Mouse (Mus musculus) embryonic stem cell, embryonic (primary cell): ENCODE data around the gene Usmg5.

Source experiments
- CTCF ChIA-PET, 4 experiments: fragments of 300-600 bp in 2 of 4; fragments of 350-600 bp in 2 of 4; sonication (Branson Sonifier 250); formaldehyde crosslinking; loops; one replicate each; lab custom pipeline; 2022; ENCODE audit warnings: inconsistent platforms in 2 of 4; lab: Charles Lee
- POLR2A ChIA-PET, 4 experiments: fragments of 300-600 bp in 2 of 4; fragments of 350-600 bp in 2 of 4; sonication (Branson Sonifier 250); formaldehyde crosslinking; loops; one replicate each; lab custom pipeline; 2022; ENCODE audit warnings: antibody characterized with exemption in 4 of 4, inconsistent platforms in 1 of 4; lab: Charles Lee

Gene Usmg5

DNA sequence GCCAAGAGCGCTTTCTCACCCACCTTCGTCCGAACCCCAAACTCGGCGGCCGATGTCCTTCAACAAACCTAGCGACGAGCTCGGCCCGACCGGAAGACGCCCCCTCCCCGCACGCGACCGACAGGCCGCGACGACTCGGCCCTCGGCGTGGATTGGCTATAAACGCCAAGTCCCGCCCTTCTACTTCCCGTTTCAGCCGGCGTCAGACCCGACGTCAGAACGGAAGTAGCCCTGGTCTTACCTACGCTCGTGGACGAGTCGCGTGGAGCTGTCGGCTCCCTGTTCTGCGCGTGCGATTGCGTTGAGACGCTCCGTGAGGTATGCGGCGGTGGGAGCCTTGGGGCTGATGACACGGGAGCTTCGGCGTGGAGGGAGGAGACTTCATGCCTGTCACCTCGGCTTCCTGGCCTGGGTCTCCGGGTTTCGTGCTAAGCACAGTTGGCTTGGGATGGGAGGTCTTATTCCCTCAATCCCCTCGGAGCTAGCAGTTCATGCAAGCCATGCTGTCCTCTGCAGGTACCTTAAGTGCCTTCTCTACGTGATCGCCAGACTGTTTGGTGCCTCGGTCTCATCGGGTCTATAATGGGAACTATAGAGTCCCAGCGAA is at the start of gene Usmg5, which contains the start of gene Pdcd11:
Gene Usmg5, minus strand, starts transcription at position 98 of the 607 bp plus-strand sequence.
Gene Pdcd11, plus strand, starts transcription at position 219 of the 607 bp plus-strand sequence.
- CTCF ChIA-PET: interaction anchor here in 3 of 4 experiments (0.5 to 1.4 kb wide), 15 partner anchors 11 to 580 kb away, joined by 3 to 10 read pairs (median 4); partner anchors contain the start of genes Taf5 (in 2 of the 3), Ina (in 1 of the 3) and Pcgf6 (in 1 of the 3)
- POLR2A ChIA-PET: interaction anchor here (0.5 to 5.0 kb wide), 75 partner anchors 7 to 696 kb away, joined by 3 to 83 read pairs (median 4); partner anchors contain the start of genes Neurl1a (in 3 of the 4), Taf5 (in 3 of the 4), Calhm2 (in 2 of the 4) and Ina (in 2 of the 4)

- ChIA-PET CTCF (interaction anchor here (0.6 to 3.4 kb wide), 13 partner anchors 9 to 607 kb away, joined by 3 to 15 read pairs (median 5); no protein-coding TSS in a partner anchor), POLR2A (interaction anchor here in 2 of 4 experiments (0.8 to 5.5 kb wide), 13 partner anchors 7 to 124 kb away, joined by 3 to 62 read pairs (median 4); partner anchors contain the start of genes Taf5 (in 2 of the 2), Neurl1a (in 1 of the 2), Nt5c2 (in 1 of the 2) and Pcgf6 (in 1 of the 2))
Measured at GRCm38 (mm10) chr19:47139611-47140010, 49.2 kb upstream of the Usmg5 start.

DNA sequence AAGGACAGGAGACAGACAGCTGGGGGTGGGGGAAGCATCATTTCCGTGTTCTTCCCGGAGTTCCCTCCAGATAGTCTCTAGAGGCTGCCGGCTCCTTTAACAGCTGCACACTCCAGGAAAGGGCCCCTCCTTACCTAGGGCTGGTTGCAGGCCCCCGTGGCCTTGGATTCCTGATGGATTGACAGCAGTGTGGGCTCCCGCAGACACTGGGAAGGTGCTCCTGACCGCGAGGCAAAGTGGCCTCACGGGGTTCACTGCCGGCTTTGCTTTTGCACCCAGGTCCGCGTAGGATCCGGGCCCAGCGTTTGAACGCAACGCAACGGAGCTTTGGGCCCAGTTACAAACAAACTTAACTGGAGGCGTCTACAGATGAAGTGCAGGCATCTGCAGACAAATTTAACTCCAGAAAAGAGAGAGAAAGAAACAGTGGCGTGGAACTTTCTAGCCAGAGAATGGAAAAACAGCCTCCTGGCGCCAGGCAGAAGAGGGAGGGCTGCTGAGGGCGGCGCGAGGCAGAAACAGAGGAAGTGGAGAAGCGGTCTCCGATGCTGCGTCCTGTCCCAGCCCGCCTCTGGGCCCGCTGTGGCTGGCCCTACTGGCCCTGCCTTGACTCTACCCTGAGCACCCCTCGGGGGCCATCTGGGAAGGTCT is 47.4 kb upstream of the Usmg5 start, which contains the start of gene Calhm2:
Gene Calhm2, minus strand, starts transcription at position 524 of the 651 bp plus-strand sequence.
- POLR2A ChIA-PET: interaction anchor here (0.5 to 5.5 kb wide), 16 partner anchors 10 to 71 kb away, joined by 3 to 62 read pairs (median 4); partner anchors contain the start of genes Pdcd11 (in 2 of the 4), Taf5 (in 2 of the 4), Usmg5 (in 2 of the 4) and Neurl1a (in 1 of the 4)
- CTCF ChIA-PET: interaction anchor here in 3 of 4 experiments (0.7 to 3.4 kb wide), 7 partner anchors 11 to 835 kb away, joined by 3 to 15 read pairs (median 5); no protein-coding TSS in a partner anchor

- CTCF ChIA-PET: interaction anchor here in 3 of 4 experiments (0.8 to 3.4 kb wide), 5 partner anchors 12 to 38 kb away, joined by 3 to 16 read pairs (median 13); no protein-coding TSS in a partner anchor
- POLR2A ChIA-PET: interaction anchor here in 3 of 4 experiments (0.7 to 5.5 kb wide), 12 partner anchors 9 to 122 kb away, joined by 3 to 62 read pairs (median 4); partner anchors contain the start of genes Pdcd11 (in 2 of the 3), Usmg5 (in 2 of the 3), Ina (in 1 of the 3) and Nt5c2 (in 1 of the 3)
Measured at GRCm38 (mm10) chr19:47137051-47137581, 46.7 kb upstream of the Usmg5 start.

- ChIA-PET CTCF (interaction anchor here in 2 of 4 experiments (1.6 to 2.8 kb wide), 2 partner anchors 32 kb away, joined by 3 to 16 read pairs; no protein-coding TSS in a partner anchor), POLR2A (interaction anchor here in 2 of 4 experiments (0.9 to 3.5 kb wide), 6 partner anchors 10 to 121 kb away, joined by 3 to 14 read pairs (median 3); partner anchors contain the start of genes Ina (in 1 of the 2), Nt5c2 (in 1 of the 2) and Taf5 (in 1 of the 2))
Measured at GRCm38 (mm10) chr19:47136170-47136569, 45.7 kb upstream of the Usmg5 start.

- ChIA-PET POLR2A (interaction anchor here in 2 of 4 experiments (0.9 to 3.5 kb wide), 16 partner anchors 8 to 120 kb away, joined by 3 to 14 read pairs (median 4); partner anchors contain the start of genes Calhm1 (in 1 of the 2), Ina (in 1 of the 2), Nt5c2 (in 1 of the 2) and Taf5 (in 1 of the 2)), CTCF (interaction anchor here in 3 of 4 experiments (0.6 to 2.8 kb wide), 10 partner anchors 11 to 239 kb away, joined by 3 to 16 read pairs (median 4); partner anchors contain the start of gene Neurl1a (in 1 of the 3))
Measured at GRCm38 (mm10) chr19:47135568-47135967, 45.1 kb upstream of the Usmg5 start.

DNA sequence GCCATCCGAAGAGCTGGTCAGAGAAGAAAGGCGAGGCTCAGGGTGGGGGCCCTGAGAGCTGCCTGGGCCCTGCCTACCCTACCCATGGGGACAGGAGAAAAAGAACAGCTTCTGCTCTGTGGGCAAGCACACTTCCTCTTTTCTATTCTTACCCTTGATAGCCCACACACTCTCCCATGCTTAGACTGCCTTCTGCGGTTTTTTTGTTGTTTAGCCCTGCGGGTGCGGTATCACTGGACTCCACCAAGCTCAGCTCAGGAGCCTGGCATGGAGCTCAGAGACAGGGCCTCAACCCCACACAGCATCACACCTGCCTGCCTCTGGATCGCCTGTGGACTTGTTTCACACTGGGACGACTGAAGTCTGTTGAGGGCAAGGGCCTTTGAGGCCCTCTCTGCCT is 42.7 kb upstream of the Usmg5 start:
- ChIA-PET POLR2A (interaction anchor here in 3 of 4 experiments (1.1 to 2.7 kb wide), 5 partner anchors 10 to 65 kb away, joined by 3 to 14 read pairs (median 5); partner anchors contain the start of gene Taf5 (in 1 of the 3)), CTCF (interaction anchor here in 2 of 4 experiments (0.8 to 2.3 kb wide), 6 partner anchors 9 to 36 kb away, joined by 3 to 10 read pairs (median 8); partner anchors contain the start of gene Calhm3 (in 1 of the 2))

DNA sequence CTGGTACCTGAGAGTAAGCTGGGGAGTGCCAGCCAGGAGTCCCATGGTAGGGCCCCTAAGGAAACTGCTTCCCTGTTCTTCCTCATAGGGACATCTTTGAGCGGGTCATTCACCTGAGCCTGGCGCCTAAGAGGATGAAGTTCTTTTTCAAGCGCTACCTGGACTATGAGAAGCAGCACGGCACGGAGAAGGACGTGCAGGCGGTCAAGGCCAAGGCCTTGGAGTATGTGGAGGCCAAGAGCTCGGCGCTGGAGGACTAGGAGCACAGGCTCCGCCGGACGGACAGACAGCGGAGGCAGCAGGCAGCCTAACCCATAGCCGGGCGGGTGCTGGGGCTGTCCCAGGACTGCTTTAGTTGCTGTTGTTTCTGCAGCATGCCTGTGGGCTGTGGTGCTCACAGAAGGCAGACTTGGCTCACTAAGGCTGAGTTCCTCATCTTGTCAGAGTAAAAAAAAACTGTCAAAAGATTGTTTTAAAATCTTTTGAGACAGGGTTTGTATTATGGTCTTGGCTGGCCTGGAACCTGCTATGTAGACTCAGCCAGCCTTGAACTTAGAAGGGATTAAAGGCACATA is 40.2 kb upstream of the Usmg5 start:
- CTCF ChIA-PET: interaction anchor here in 2 of 4 experiments (0.6 kb wide), 2 partner anchors 47 to 206 kb away, joined by 3 read pairs; no protein-coding TSS in a partner anchor
- POLR2A ChIA-PET: interaction anchor here in 3 of 4 experiments (0.6 to 4.0 kb wide), 8 partner anchors 7 to 340 kb away, joined by 3 to 21 read pairs (median 4); partner anchors contain the start of genes Taf5 (in 2 of the 3), Pdcd11 (in 1 of the 3) and Usmg5 (in 1 of the 3)

GRCm38 (mm10) chr19:47128835-47129234 is 38.4 kb upstream of the Usmg5 start:
- ChIA-PET CTCF (interaction anchor here in 1 of 4 experiments (0.6 to 4.2 kb wide), 4 partner anchors 8 to 40 kb away, joined by 3 to 18 read pairs (median 4); no protein-coding TSS in a partner anchor), POLR2A (interaction anchor here in 2 of 4 experiments (0.7 to 4.0 kb wide), 9 partner anchors 9 to 61 kb away, joined by 3 to 21 read pairs (median 4); partner anchors contain the start of genes Taf5 (in 2 of the 2), Calhm2 (in 1 of the 2), Pdcd11 (in 1 of the 2) and Usmg5 (in 1 of the 2))

DNA sequence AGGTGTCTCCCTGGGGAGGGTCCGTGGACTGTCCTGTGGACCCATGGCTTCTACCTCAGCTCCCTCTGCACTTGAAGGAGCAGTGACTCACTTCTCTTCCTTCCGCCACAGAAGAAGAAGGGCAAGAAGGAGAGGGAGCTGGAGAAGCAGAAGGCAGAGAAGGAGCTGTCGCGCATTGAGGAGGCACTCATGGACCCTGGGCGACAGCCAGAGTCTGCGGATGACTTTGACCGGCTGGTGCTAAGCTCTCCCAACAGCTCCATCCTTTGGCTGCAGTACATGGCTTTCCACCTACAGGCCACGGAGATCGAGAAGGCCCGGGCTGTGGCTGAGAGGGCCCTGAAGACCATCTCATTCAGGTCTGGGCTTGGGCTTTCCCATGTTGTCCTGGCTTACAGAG is 37.7 kb upstream of the Usmg5 start:
- ChIA-PET POLR2A (interaction anchor here in 3 of 4 experiments (0.6 to 4.0 kb wide), 10 partner anchors 9 to 560 kb away, joined by 3 to 21 read pairs (median 6); partner anchors contain the start of genes Calhm2 (in 2 of the 3), Pdcd11 (in 2 of the 3), Taf5 (in 2 of the 3) and Usmg5 (in 2 of the 3)), CTCF (interaction anchor here in 2 of 4 experiments (1.5 to 4.2 kb wide), 2 partner anchors 40 to 210 kb away, joined by 3 to 18 read pairs; no protein-coding TSS in a partner anchor)

DNA sequence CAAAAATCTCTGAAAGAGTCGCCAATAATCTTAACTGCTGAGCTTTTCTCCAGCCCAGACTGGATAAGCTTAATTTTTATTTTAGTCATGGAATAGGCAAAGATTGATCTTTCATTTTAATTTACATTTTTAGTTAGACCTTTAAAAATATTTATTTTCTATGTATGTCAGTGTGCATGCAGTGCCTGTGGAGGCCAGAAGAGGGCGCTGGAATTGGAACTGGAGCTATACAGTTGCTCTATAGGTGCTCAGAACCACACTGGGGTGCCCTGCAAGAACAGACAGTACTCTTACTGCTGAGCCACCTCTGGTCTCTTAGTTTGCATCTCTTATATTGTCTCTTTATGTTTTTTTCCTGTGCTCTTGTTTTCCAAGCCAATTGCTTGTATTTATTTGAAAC is 32.4 kb upstream of the Usmg5 start:
- CTCF ChIA-PET: interaction anchor here (0.5 to 2.4 kb wide), 40 partner anchors 9 to 424 kb away, joined by 3 to 23 read pairs (median 4); partner anchors contain the start of genes Pdcd11 (in 3 of the 4), Usmg5 (in 3 of the 4), Calhm1 (in 1 of the 4) and Calhm2 (in 1 of the 4)
- POLR2A ChIA-PET: interaction anchor here in 3 of 4 experiments (0.9 to 2.2 kb wide), 11 partner anchors 9 to 72 kb away, joined by 3 to 14 read pairs (median 4); partner anchors contain the start of genes Calhm2 (in 1 of the 3), Pcgf6 (in 1 of the 3) and Taf5 (in 1 of the 3)

DNA sequence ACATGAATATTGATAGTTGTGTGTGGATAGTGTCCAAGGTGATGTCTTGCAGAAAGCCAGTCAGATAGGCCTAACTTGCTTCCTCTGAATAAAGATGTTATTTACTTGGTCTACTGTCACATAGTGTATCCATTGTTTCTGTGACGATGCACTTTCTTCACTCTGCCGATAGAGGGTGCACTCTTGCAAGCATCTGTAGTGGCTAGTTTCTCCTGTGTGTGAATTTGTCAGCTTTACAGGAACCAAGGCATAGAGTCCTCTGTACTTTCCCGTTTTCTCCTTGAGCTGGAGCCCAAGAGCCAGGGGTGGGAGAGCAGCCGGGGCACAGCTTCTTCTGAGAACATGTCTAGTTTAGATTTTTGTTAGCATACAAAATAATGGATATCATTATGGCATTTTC is 30.6 kb upstream of the Usmg5 start:
- POLR2A ChIA-PET: interaction anchor here (0.9 to 2.5 kb wide), 9 partner anchors 8 to 106 kb away, joined by 3 to 9 read pairs (median 4); partner anchors contain the start of genes Taf5 (in 2 of the 4), Ina (in 1 of the 4) and Nt5c2 (in 1 of the 4)
- CTCF ChIA-PET: interaction anchor here (0.6 to 2.2 kb wide), 26 partner anchors 8 to 244 kb away, joined by 3 to 29 read pairs (median 5); partner anchors contain the start of genes Calhm1 (in 1 of the 4), Neurl1a (in 1 of the 4), Pdcd11 (in 1 of the 4) and Usmg5 (in 1 of the 4)

DNA sequence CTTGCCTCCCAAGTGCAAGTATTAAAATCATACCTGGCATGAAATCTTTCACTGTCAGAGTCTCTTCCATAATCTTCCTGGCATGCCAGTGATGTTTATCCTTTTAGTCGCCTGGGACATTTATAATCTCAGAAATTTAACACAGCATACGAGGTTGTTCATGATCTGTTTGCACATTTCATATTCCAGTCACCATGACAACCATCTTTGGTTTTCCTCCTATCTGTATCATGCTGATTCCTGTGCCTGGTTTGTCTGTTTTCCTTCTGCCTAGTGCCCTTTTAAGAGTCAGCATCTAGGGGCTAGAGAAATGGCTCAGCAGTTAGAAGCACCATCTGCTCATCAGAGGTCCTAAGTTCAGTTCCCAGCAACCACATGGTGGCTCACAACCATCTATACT is 28.2 kb upstream of the Usmg5 start:
- POLR2A ChIA-PET: interaction anchor here in 1 of 4 experiments (1.2 kb wide), 1 partner anchor 33 kb away, joined by 3 read pairs; no protein-coding TSS in a partner anchor
- CTCF ChIA-PET: no interaction called here

DNA sequence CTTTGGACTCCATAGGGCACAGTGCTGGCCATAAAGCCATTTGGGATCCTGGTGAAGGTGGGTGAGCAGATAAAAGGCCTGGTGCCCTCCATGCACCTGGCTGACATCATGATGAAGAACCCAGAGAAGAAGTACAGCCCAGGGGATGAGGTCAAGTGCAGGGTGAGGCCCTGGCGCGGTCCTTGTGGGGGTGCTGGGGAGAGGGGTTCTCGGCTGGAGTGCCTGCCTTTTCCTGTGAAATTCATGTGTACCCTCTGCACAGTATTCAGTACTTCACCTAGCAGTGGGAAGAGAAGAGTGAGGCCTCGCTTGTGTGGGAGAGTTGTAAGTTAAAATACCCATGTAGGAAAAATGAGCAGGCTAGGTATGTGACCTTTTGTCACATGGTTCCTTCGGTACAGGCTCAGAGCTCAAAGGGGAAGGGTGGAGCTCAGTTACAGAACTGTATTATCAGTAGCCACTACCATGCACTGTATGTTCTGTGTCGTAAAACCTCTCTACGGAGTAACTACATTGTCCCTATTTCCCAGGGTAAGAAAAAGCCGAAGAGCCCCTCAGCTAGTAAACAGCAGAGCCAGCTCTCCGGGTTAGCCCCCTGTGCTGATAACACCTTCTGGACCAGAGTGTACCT is 14.3 kb upstream of the Usmg5 start:
- CTCF ChIA-PET: interaction anchor here in 2 of 4 experiments (0.7 to 1.9 kb wide), 3 partner anchors 14 to 17 kb away, joined by 3 to 8 read pairs (median 3); no protein-coding TSS in a partner anchor
- POLR2A ChIA-PET: interaction anchor here in 2 of 4 experiments (0.7 to 5.1 kb wide), 5 partner anchors 10 to 37 kb away, joined by 3 to 25 read pairs (median 3); partner anchors contain the start of genes Usmg5 (in 2 of the 2), Pdcd11 (in 1 of the 2) and Taf5 (in 1 of the 2)
